Mouse (Mus musculus): ENCODE results near the gene Ubald2.

GRCm38 (mm10) chr11:116436725-116437331, 2.9 kb downstream of the Ubald2 start:
- TF ChIP-seq HCFC1 (IDR thresholded peaks at IDR 0.05; ENCODE audit: borderline replicate concordance, insufficient read depth, low read length) = no peak
- no peak for TF ChIP-seq ZNF384 (IDR thresholded peaks at IDR 0.05; ENCODE audit: low read depth, low read length)
- no peak for TF ChIP-seq MAFK (IDR thresholded peaks at IDR 0.05; ENCODE audit: insufficient read depth, low read depth, low read length)
- no peak for TF ChIP-seq ZC3H11A (IDR thresholded peaks at IDR 0.05; ENCODE audit: borderline replicate concordance, low read depth, low read length)
- no peak for TF ChIP-seq CHD2 (IDR thresholded peaks at IDR 0.05; ENCODE audit: low read depth, low read length)
